Mouse (Mus musculus): ENCODE data around the gene Psmb11.
"Not testable (repeated sequence)": the region's sequence is repeated elsewhere in the genome, so short reads cannot be mapped to it uniquely, and the experiment has no call there.

The Psmb11 gene

DNA sequence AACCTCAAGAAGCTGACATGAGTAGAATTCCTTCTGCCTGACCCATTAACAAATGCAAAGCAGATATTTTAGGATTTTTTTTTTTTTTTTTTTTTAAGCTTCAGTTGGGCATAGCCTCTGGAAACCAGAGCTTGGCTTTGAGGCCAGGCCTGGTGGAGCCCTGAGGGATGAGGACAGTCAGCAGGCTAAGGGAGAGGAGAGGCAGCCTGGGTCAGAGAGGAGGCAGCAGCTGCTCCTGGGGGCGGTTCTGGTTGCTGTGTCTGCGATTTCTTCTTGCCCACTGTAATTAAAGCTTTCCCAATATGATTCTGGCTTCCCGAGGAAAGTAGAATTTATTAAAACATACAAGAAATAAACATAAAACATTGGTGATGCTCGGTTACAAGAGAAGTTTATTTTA, 12.0 kb upstream of the Psmb11 start:
- no peak overlapping the region for H3K4me3 ChIP-seq (replicated peaks; ENCODE audit: low read length)
- TF ChIP-seq NANOG (IDR thresholded peaks at IDR 0.05; ENCODE audit: borderline replicate concordance, low read length) (no peak), CTCF (conservative IDR thresholded peaks at IDR 0.05; ENCODE audit: low read length) (no peak), POU5F1 (IDR thresholded peaks at IDR 0.05; ENCODE audit: borderline replicate concordance, low read length) (no peak)
- H3K4me1 ChIP-seq (replicated peaks; ENCODE audit: low read depth, low read length) = peaks cover 54% of the 10 kb centered on the region
- peaks cover 37% of the 10 kb centered on the region for H3K36me3 ChIP-seq (ENCODE audit: insufficient read depth, low read length)
- H3K9me3 ChIP-seq (ENCODE audit: low read length) = no peaks in the 10 kb centered on the region
- no peaks in the 10 kb centered on the region for H3K27me3 ChIP-seq (ENCODE audit: insufficient read depth, low read length)

- Histone ChIP-seq H3K4me1 (replicated peaks; ENCODE audit: low read depth, low read length) (peaks cover 54% of the 10 kb centered on the region), H3K9me3 (ENCODE audit: low read length) (no peaks in the 10 kb centered on the region), H3K36me3 (ENCODE audit: insufficient read depth, low read length) (peaks cover 44% of the 10 kb centered on the region), H3K27me3 (ENCODE audit: insufficient read depth, low read length) (no peaks in the 10 kb centered on the region), H3K4me3 (replicated peaks; ENCODE audit: low read length) (no peak overlapping the region)
- no peak for TF ChIP-seq NANOG (IDR thresholded peaks at IDR 0.05; ENCODE audit: borderline replicate concordance, low read length)
- TF ChIP-seq POU5F1 (IDR thresholded peaks at IDR 0.05; ENCODE audit: borderline replicate concordance, low read length) = no peak
- TF ChIP-seq CTCF (conservative IDR thresholded peaks at IDR 0.05; ENCODE audit: low read length) = peak; percentile 66
Measured at GRCm38 (mm10) chr14:54609962-54610361, 11.3 kb upstream of the Psmb11 start.

DNA sequence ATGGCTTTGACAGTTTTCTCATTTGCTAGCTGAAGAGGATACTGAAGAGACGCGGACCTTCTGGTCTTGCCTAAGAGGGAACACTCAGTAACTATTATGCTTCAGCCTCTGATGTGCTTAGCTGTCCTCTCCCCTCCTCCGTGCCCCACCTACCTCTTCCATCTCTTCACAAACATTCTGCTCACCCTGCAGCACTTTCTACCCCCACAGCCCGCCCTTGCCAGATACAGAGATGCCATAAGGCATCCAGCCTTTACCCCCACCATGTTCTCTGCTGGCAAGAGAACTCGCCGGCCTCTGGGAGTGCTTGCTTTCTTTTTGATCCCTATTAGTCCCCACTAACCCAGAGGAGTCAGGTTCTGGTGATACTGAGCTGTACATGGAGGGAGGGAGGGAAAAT, 10.6 kb upstream of the Psmb11 start:
- TF ChIP-seq POU5F1 (IDR thresholded peaks at IDR 0.05; ENCODE audit: borderline replicate concordance, low read length) = no peak
- TF ChIP-seq NANOG (IDR thresholded peaks at IDR 0.05; ENCODE audit: borderline replicate concordance, low read length) = no peak
- no peak for TF ChIP-seq CTCF (conservative IDR thresholded peaks at IDR 0.05; ENCODE audit: low read length)
- Histone ChIP-seq H3K4me1 (replicated peaks; ENCODE audit: low read depth, low read length) (peaks cover 52% of the 10 kb centered on the region), H3K4me3 (replicated peaks; ENCODE audit: low read length) (no peak overlapping the region), H3K36me3 (ENCODE audit: insufficient read depth, low read length) (peaks cover 51% of the 10 kb centered on the region), H3K9me3 (ENCODE audit: low read length) (no peaks in the 10 kb centered on the region), H3K27me3 (ENCODE audit: insufficient read depth, low read length) (no peaks in the 10 kb centered on the region)

GRCm38 (mm10) chr14:54614130-54614529, 7.1 kb upstream of the Psmb11 start:
- Histone ChIP-seq H3K4me1 (replicated peaks; ENCODE audit: low read depth, low read length) (peaks cover 52% of the 10 kb centered on the region), H3K36me3 (ENCODE audit: insufficient read depth, low read length) (peaks cover 60% of the 10 kb centered on the region)
- H3K9me3 ChIP-seq (ENCODE audit: low read length); H3K27me3 ChIP-seq (ENCODE audit: insufficient read depth, low read length); H3K4me3 ChIP-seq (replicated peaks; ENCODE audit: low read length): not testable (repeated sequence)

- Histone ChIP-seq H3K4me3 (replicated peaks; ENCODE audit: low read length) (peak overlapping the region; percentile 86), H3K27me3 (ENCODE audit: insufficient read depth, low read length) (no peaks in the 10 kb centered on the region), H3K36me3 (ENCODE audit: insufficient read depth, low read length) (peaks cover 47% of the 10 kb centered on the region), H3K9me3 (ENCODE audit: low read length) (no peaks in the 10 kb centered on the region; the same call in 1 of the 2 replicates), H3K4me1 (replicated peaks; ENCODE audit: low read depth, low read length) (peaks cover 33% of the 10 kb centered on the region)
- no peak for TF ChIP-seq CTCF (conservative IDR thresholded peaks at IDR 0.05; ENCODE audit: low read length)
- TF ChIP-seq POU5F1 (IDR thresholded peaks at IDR 0.05; ENCODE audit: borderline replicate concordance, low read length) = no peak
- TF ChIP-seq NANOG (IDR thresholded peaks at IDR 0.05; ENCODE audit: borderline replicate concordance, low read length) = no peak
Measured at GRCm38 (mm10) chr14:54616226-54616825, 4.9 kb upstream of the Psmb11 start.

DNA sequence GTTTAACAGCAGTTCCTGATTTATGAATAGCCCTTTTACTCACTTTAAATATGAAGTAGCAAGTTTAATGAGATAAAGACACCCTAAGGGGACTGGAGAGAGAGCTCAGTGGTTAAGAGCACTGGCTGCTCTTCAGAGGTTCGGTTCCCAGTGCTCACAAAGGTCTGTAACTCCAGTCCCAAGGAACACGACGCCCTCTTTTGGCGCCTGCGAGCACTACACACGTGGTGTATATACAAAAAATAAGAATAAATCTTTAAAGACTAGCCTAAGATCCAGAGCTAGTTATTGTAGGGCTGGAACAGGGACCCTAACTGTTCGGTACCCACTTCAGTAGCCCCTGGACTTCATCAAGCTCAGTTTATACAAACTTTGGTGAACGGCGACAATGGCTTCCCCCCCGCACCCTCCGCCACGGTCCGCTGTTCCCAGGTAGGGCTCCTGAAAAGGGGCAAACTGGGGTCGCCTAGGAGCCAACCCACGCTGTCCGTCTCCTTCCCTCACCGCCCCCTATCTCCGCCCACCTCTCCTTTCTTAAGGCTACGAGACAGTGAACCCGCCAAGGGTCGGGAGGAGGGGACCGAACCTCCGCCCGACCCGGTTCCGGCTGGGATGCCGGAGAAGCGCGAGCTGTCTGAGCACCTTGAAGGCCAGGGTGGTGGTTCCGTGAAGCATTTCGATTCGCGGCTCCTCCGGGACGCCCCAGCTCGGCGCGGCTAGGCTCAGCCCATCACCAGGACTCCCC, 3.9 kb upstream of the Psmb11 start:
- TF ChIP-seq POU5F1 (IDR thresholded peaks at IDR 0.05; ENCODE audit: borderline replicate concordance, low read length) = no peak
- no peak for TF ChIP-seq NANOG (IDR thresholded peaks at IDR 0.05; ENCODE audit: borderline replicate concordance, low read length)
- TF ChIP-seq CTCF (conservative IDR thresholded peaks at IDR 0.05; ENCODE audit: low read length) = peak; percentile 42
- H3K4me3 ChIP-seq (replicated peaks; ENCODE audit: low read length) = peak overlapping the region; percentile 86
- H3K4me1 ChIP-seq (replicated peaks; ENCODE audit: low read depth, low read length) = peaks cover 33% of the 10 kb centered on the region
- peaks cover 37% of the 10 kb centered on the region for H3K36me3 ChIP-seq (ENCODE audit: insufficient read depth, low read length)
- H3K27me3 ChIP-seq (ENCODE audit: insufficient read depth, low read length) = no peaks in the 10 kb centered on the region
- no peaks in the 10 kb centered on the region; the same call in 1 of the 2 replicates for H3K9me3 ChIP-seq (ENCODE audit: low read length)

DNA sequence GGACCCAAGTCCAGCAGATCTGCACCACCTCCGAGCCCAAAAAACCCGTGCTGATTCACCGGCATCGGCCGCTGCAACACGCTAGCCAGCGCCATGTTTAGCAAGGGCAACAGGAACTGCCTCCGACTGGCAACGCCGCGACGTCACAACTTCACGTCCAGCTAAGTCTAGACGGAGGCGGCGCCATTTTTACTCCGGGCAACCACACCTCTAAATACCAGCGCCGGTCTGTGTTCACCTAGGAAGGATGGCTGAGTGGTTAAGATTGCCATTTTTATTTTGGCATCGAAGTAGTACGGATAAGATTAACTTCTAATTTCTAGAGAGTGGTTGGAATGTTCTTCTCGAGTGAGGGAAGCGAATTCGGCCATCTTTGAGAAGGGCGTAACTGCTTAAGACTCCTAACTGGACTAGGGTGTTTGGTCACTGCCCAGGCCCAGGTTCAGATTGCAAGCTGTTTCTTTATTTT, 3.3 kb upstream of the Psmb11 start, which contains the start of gene Psmb5:
Gene Psmb5, minus strand, starts transcription at position 126 of the 469 bp plus-strand sequence.
- H3K4me3 ChIP-seq (replicated peaks; ENCODE audit: low read length) = peak within 1 kb of the TSS; percentile 86
- peaks cover 31% of the 10 kb centered on the region for H3K36me3 ChIP-seq (ENCODE audit: insufficient read depth, low read length)
- H3K27me3 ChIP-seq (ENCODE audit: insufficient read depth, low read length) = no peaks in the 10 kb centered on the region
- no peak for TF ChIP-seq POU5F1 (IDR thresholded peaks at IDR 0.05; ENCODE audit: borderline replicate concordance, low read length)
- no peak for TF ChIP-seq CTCF (conservative IDR thresholded peaks at IDR 0.05; ENCODE audit: low read length)
- TF ChIP-seq NANOG (IDR thresholded peaks at IDR 0.05; ENCODE audit: borderline replicate concordance, low read length) = no peak
- H3K9me3 ChIP-seq (ENCODE audit: low read length) = no peaks in the 10 kb centered on the region; the same call in 1 of the 2 replicates
- H3K4me1 ChIP-seq (replicated peaks; ENCODE audit: low read depth, low read length) = peaks cover 27% of the 10 kb centered on the region

GRCm38 (mm10) chr14:54623334-54623733, 2.1 kb downstream of the Psmb11 start:
- Histone ChIP-seq H3K36me3 (ENCODE audit: insufficient read depth, low read length) (no peaks in the 10 kb centered on the region), H3K9me3 (ENCODE audit: low read length) (no peaks in the 10 kb centered on the region; the same call in 1 of the 2 replicates), H3K4me3 (replicated peaks; ENCODE audit: low read length) (no peak overlapping the region), H3K4me1 (replicated peaks; ENCODE audit: low read depth, low read length) (peaks cover 20% of the 10 kb centered on the region), H3K27me3 (ENCODE audit: insufficient read depth, low read length) (peaks cover 35% of the 10 kb centered on the region)
- TF ChIP-seq CTCF (conservative IDR thresholded peaks at IDR 0.05; ENCODE audit: low read length) = no peak
- TF ChIP-seq NANOG (IDR thresholded peaks at IDR 0.05; ENCODE audit: borderline replicate concordance, low read length) = no peak
- TF ChIP-seq POU5F1 (IDR thresholded peaks at IDR 0.05; ENCODE audit: borderline replicate concordance, low read length) = no peak

Measured in E14TG2a.4 (cell line).